Mouse (Mus musculus) urinary bladder, postnatal 0 days (tissue): ENCODE data around the gene Cdc42ep1. TPM values are rescaled to one million over a fixed set of nuclear protein-coding genes. Genes with fewer than 3 reads are reported as not detected.

Source experiments
- microRNA-seq: library from miRNA; unstranded; fragments of <30 nt; microRNA quantifications from one replicate; pipeline ENCODE4, GENCODE M21; 2016
- polyA plus RNA-seq: library from polyadenylated mRNA; unstranded; fragments of >200 nt; fragmentation: Nextera tagmentation; extraction: Ambion mirVana; gene quantifications from 2 replicates; pipeline ENCODE4 v1.2.1, GENCODE M21; 2015

The Cdc42ep1 gene
- 21.3 and 24.7 TPM in 2 replicates for polyA plus RNA-seq

DNA sequence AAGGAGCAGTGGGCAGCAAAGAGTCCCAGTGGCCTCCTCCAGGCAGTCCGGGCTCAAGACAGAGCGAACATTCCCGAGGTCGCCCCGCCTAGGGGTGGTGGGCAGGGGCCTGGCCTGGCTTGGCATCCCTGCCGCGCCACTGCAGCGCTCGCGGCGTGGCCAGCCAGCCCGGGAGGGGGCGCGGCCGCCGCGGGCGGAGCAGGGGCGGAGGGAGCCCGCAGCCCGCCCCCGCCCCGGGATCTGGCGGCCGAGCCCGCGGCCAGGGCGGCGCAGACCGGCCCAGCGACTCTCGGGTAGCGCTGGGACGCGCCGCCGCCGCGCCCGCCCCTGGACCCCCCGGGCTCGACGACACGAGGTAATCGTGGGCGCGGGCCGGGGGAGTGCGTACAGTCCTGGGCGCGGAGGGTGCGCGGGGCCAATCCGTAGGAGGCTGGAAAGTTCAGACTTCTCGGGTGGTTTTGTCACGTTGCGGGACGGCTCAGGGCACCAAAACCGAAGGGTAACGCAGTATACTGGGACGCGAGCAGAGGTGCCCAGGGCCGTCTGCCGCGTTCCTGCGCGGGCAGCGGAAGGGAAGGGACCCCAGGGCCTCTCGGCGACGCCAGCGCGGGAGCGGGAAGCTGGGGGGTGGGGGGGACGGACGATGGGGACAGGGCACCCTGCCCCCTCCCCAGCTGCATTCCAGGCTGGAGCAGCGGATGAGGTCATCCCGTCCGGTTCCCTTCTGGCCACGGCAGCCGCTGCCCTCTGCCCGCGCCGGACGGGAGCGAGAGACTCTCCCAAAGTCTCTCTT, at the start of gene Cdc42ep1:
Gene Cdc42ep1, plus strand, starts transcription at position 254 of the 793 bp plus-strand sequence.

GRCm38 (mm10) chr15:78802776-78803391, 39.5 kb upstream of the Cdc42ep1 start, which contains the start of gene Card10:
Gene Card10, minus strand, starts transcription at chr15:78803042.

DNA sequence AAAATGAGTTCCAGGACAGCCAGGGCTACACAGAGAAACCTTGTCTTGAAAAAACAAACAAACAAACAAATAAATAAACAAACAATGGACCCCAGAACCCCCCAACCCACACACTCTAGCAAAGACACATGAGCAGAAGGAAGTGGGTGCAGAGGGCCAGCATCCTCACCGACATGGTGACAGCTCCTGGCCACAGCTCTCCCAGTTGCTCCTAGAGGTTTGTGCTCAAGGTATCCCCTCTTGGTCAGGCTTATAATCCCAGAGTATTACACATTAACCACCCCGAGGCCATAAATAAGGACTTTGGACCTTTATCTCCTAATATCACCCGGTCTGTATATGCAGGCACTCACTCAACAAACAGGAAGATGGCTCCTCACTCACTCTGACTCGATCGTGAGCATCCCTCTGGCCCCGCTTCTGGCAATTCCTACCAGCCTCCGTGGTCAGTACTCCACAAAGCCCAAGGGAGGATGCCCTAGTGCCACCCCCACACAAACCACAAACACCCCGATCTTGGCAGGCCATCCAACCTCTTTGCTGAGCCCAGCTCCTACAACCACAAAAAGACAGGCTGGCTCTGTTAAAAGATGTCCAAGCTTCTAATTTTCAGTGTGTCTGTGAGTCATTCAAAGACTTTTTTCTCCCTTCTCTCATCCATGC, 13.0 kb downstream of the Cdc42ep1 start, which contains the start of gene Lgals2:
Gene Lgals2, minus strand, starts transcription at position 227 of the 663 bp plus-strand sequence.

DNA sequence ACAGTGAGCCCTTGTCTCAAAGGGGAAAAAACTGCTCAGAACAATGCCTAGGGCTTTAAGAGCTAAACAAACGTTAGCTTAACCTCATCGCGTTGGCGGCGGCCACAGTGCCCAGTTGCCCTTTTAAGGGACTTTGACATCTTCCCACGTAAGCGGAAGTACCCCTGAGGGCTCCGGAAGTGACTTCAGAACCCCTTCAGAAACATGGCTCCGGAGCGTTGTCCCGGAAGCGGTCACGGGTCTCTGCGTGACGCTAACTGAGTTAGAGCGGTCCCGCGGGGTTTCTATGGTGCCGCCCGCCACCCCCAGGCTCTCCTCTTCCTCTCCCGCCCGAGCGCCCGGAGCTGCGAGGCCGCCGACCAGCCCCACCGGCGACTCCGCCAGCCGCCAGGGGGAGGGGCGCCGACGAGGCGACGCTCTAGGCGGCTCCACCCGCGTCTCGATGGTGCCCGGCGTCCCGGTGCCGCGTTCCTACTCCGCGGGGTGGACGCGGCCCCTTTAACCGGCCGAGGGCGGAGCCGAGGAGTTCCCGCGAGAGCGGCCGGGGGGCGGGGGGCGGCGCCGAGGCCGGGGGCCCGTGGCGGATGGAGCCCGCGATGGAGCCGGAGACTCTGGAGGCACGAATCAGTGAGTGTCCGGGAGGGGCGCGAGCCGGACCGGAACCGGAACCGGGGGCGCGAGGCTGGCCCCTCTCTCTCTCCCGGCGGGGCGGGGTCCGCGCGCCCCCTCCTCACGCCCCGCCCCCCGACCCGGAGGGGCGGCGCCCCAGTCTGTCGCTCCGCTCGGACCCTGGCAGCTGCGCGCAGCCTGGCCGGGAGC, 34.8 kb downstream of the Cdc42ep1 start, which contains the start of gene Gga1:
Gene Gga1, plus strand, starts transcription at position 200 of the 819 bp plus-strand sequence.

DNA sequence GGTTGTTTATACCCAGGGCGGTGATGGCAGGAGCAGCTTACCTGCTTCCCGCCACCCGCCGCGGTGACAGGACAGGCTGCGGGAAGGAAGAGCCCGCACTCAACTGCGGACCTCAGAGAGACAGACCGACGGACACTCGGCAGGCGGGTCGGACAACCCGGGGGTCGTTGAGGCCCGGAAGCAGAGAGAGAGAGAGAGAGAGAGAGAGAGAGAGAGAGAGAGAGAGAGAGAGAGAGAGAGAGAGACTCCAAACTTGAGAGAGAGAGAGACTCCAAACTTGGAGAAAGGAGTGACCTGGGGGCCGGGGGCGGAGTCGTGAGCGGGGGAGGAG, 57.0 kb downstream of the Cdc42ep1 start, which contains the start of gene Gm49510:
Gene Gm49510, plus strand, starts transcription at position 259 of the 331 bp plus-strand sequence.

DNA sequence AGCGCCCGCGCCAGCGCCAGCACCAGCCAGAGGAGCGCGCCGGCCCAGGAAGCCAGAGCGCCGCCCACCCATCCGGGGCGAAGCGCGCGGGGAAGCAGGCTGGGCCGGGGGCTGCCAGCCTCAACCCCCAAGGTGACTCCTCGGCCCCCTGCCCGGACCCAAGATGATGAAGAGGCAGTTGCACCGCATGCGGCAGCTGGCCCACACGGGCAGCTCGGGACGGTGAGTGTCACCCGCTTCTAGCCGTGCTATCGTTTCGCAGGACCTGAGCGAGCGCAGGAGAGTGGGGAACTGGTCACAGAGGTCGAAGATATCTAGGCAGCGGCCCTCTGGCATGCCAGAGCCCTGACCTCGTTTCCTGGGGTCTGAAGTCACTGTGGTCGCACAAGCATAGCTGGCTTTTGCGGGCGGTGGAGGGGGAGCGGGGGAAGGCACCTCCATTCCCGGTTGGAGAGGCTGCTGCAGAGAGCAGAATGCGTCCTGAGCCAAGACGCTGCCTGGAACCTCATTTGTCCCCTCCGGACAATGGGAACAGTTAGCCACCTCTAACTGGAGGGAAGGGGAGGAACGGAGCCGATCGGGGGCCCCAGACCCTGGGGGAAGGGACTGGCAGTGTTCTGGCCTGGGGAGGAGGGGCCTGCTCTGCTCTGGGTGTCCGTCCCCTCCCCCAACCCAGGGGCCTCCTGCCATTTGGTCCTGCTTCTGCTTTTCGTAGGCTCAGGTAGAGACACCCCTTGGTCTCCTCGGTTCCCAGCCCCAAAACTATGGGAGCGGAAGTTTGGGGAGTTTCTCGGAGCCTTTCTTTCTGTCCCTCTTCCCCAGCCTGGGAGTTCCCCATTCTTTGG, 57.5 kb downstream of the Cdc42ep1 start, which contains the start of gene Sh3bp1:
Gene Sh3bp1, plus strand, starts transcription at position 29 of the 845 bp plus-strand sequence.

Small RNA genes lying within 50 kb of the gene (microRNA-seq; reads per million reads assigned to microRNA genes)
- not detected for gene Mir6955

Other genes starting within 250 kb of the Cdc42ep1 start
- 7.8 and 19.8 TPM in 2 replicates for gene Cyth4, start 245.6 kb upstream of the Cdc42ep1 start, polyA plus RNA-seq
- gene Elfn2, start 123.9 kb upstream of the Cdc42ep1 start, polyA plus RNA-seq = not detected in 2 replicates
- 5.4 and 6.4 TPM in 2 replicates for gene Mfng, start 69.1 kb upstream of the Cdc42ep1 start, polyA plus RNA-seq
- 1.4 and 1.9 TPM in 2 replicates for gene Card10, start 39.6 kb upstream of the Cdc42ep1 start, polyA plus RNA-seq
- gene Lgals2, start 12.9 kb downstream of the Cdc42ep1 start, polyA plus RNA-seq = 0.77 and 0.97 TPM in 2 replicates
- gene Gga1, start 34.6 kb downstream of the Cdc42ep1 start, polyA plus RNA-seq = 40.6 and 40.7 TPM in 2 replicates
- 0.19 and 0.22 TPM in 2 replicates for gene Gm49510, start 57.0 kb downstream of the Cdc42ep1 start, polyA plus RNA-seq
- gene Sh3bp1, start 57.1 kb downstream of the Cdc42ep1 start, polyA plus RNA-seq = 15.0 and 16.9 TPM in 2 replicates
- gene Pdxp, start 71.3 kb downstream of the Cdc42ep1 start, polyA plus RNA-seq = 2.6 and 3.3 TPM in 2 replicates
- gene Lgals1, start 84.1 kb downstream of the Cdc42ep1 start, polyA plus RNA-seq = 2,081 and 2,305 TPM in 2 replicates
- 33.8 and 37.6 TPM in 2 replicates for gene Nol12, start 92.3 kb downstream of the Cdc42ep1 start, polyA plus RNA-seq
- 45.0 and 55.5 TPM in 2 replicates for gene Triobp, start 105.1 kb downstream of the Cdc42ep1 start, polyA plus RNA-seq
- gene H1f0, start 185.8 kb downstream of the Cdc42ep1 start, polyA plus RNA-seq = 274 and 300 TPM in 2 replicates
- not detected in 2 replicates for gene Galr3, start 199.3 kb downstream of the Cdc42ep1 start, polyA plus RNA-seq
- 21.2 and 22.3 TPM in 2 replicates for gene Ankrd54, start 220.3 kb downstream of the Cdc42ep1 start, polyA plus RNA-seq
- 133 and 143 TPM in 2 replicates for gene Eif3l, start 232.6 kb downstream of the Cdc42ep1 start, polyA plus RNA-seq